Mouse (Mus musculus) olfactory bulb, adult 2 months (tissue): ENCODE results near the gene Tipin. TPM values are rescaled to one million over a fixed set of nuclear protein-coding genes. Genes with fewer than 3 reads are reported as not detected.
"Not testable (repeated sequence)": the region's sequence is repeated elsewhere in the genome, so short reads cannot be mapped to it uniquely, and the experiment has no call there.

Source experiments
- H3K27ac ChIP-seq: fragments of 200-500 bp; 2 replicates; pipeline ENCODE4 v1.5.1; 2012; ENCODE audit warnings: low read depth, low read length; ENCODE audit not compliant: insufficient read depth
- H3K4me1 ChIP-seq: fragments of 200-500 bp; 2 replicates; pipeline ENCODE4 v1.6.1; 2012; ENCODE audit warnings: low read length; ENCODE audit not compliant: control insufficient read depth, insufficient read depth
- H3K4me3 ChIP-seq: fragments of 200-500 bp; 2 replicates; pipeline ENCODE4 v1.5.1; 2012; ENCODE audit warnings: mild to moderate bottlenecking, low read depth, low read length, moderate library complexity; ENCODE audit not compliant: insufficient read depth
- CTCF ChIP-seq: fragments of 200-500 bp; IDR thresholded peaks from 2 replicates; pipeline ENCODE4 v1.5.1; 2012; ENCODE audit warnings: low read depth, mild to moderate bottlenecking, low read length, moderate library complexity; ENCODE audit not compliant: insufficient read depth
- POLR2A ChIP-seq: fragments of 200-500 bp; IDR thresholded peaks from 2 replicates; pipeline ENCODE4 v1.6.1; 2012; ENCODE audit warnings: mild to moderate bottlenecking, low read depth, low read length, moderate library complexity; ENCODE audit not compliant: insufficient read depth
- WGBS: fragments of 180-500 bp; shearing (Covaris S2); methylation state at CpG from one replicate; pipeline ENCODE4 v1.1.7; 2018; 5-methylcytosine and 5-hydroxymethylcytosine counted together
- polyA plus RNA-seq: library from polyadenylated mRNA; stranded (reverse); fragments of >200 nt; gene quantifications from 2 replicates; pipeline ENCODE4 v1.2.4, GENCODE M21; 2012; ENCODE audit warnings: low replicate concordance; ENCODE audit not compliant: missing spikeins, insufficient read depth, insufficient read length

Gene Tipin
- polyA plus RNA-seq, 1 experiment: not detected

DNA sequence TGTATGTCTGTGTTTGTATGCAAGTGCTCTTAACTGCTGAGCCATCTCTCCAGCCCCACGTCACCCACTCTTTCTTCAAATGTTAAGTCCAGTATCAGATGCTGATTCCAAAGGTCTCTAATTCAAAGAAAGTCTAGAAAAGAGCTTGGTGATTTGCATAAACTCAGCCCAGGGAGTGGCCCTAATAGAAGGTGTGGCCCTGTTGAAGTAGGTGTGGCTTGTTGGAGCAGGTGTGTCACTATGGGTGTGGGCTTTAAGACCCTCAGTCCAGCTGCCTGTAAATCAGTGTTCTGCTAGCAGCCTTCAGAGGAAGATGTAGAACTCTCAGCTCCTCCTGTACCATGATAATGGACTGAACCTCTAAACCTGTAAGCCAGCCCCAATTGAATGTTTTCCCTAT, 14.2 kb upstream of the Tipin start:
- H3K27ac ChIP-seq: no peak overlapping the region
- H3K4me3 ChIP-seq: no peak overlapping the region
- H3K4me1 ChIP-seq: no peaks in the 10 kb centered on the region
- 82% methylated on average over 1 of the region's 1 CpGs for WGBS
- no peak for TF ChIP-seq POLR2A
- TF ChIP-seq CTCF: no peak

DNA sequence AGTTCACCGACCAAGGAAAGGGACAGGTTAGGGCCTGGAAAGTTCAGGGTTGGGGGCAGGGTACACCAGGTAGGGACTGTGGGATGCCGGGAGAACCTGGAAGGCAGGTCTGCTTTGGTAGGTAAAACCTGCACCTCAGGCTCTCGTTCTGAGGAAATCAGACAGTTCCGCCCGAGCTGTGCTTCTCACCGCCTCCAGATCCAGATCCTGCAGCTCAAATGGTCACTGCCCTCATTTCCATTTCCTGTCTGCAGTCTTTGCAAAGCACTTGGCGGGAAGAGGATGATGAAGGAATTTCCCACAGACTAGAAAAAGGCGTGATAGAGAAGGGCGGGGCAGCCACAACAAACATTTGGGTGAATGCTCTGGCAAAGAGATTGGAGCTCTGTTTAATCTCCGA, 13.2 kb upstream of the Tipin start:
- TF ChIP-seq POLR2A (no peak), CTCF (no peak)
- Histone ChIP-seq H3K27ac (no peak overlapping the region), H3K4me3 (no peak overlapping the region), H3K4me1 (no peaks in the 10 kb centered on the region)
- 85% methylated on average over 10 of the region's 10 CpGs for WGBS

DNA sequence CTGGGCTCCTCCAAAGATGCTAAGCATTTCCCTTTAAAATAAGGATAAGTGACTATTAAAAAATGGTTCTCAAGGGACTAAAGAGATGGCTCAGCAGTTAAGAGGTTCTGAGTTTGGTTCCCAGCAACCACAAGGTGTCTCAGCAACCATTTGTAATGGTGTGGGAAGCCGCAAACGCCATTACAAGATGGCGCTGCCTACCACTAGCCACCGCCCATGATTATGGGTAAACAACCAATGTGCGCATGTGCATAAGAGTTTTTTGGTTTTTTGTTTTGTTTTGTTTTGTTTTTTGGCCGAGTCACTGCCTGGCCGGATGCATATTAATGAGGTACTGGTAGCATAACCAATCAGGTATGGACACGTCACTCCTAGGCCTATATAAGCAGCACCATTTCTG, 12.5 kb upstream of the Tipin start:
- 93% methylated on average over 8 of the region's 8 CpGs for WGBS
- H3K4me3 ChIP-seq, H3K27ac ChIP-seq, H3K4me1 ChIP-seq: not testable (repeated sequence)

DNA sequence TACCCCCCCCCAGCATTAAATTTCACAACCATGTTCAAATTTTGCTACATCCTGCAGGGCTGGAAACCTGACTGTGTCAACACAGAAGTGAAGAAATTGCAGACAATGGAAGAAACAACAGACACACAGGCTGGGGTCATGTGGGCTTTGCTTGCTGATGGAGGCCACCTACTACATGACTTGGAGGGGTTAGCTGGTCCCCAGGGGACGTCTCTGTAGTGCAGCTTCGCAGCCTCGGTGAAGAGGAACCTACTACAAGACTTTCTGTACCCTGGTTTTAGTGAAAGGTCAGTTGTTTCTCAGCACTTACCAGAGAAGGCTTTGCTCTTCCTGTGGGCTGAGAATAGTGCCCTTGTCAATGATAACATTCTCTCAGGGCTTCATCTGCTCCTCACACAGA, 10.1 kb upstream of the Tipin start:
- no peak for TF ChIP-seq CTCF
- no peak for TF ChIP-seq POLR2A
- H3K4me1 ChIP-seq: no peaks in the 10 kb centered on the region
- H3K4me3 ChIP-seq: no peak overlapping the region
- 73% methylated on average over 3 of the region's 3 CpGs for WGBS
- H3K27ac ChIP-seq: no peak overlapping the region

DNA sequence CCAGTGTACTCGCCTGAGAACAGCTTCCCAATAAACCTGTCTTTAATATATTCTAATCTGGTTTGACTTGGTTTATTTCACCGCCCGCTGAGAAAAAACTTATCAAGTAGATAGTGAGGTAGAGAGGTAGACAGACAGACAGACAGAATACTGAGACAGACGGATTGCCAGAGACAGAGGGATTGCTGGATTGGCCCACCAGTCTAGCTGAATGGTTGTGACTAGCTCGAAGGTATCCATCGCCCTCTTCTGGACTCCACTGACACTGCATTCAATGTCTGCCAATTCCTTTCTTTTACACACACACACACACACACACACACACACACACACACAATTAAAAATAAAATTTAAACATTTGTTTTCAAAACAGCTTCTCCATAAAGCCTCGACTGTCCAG, 8.8 kb upstream of the Tipin start:
- WGBS: 40% methylated on average over 7 of the region's 7 CpGs
- Histone ChIP-seq H3K4me3 (no peak overlapping the region), H3K27ac (no peak overlapping the region), H3K4me1 (no peaks in the 10 kb centered on the region)
- no peak for TF ChIP-seq POLR2A
- TF ChIP-seq CTCF: no peak

DNA sequence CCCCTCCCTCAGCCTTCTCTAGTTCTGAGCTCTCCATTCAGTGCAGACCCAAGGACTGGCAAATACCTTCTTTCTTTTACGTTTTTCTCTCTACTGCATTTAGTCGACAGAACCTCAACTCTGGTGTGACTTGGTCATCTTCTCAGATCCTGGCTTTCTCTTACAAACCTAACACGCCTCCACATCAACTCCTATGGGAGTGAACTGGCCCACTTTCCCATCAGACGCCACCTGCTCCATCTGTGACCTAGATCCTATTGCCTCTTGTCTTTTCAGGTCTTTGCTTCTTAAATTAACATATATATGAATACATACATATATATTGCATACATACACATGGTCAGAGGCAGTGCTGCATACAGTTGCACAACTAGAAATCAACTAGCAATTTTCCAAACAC, 7.6 kb upstream of the Tipin start:
- 58% methylated on average over 4 of the region's 4 CpGs for WGBS
- Histone ChIP-seq H3K4me1 (no peaks in the 10 kb centered on the region), H3K4me3 (no peak overlapping the region), H3K27ac (no peak overlapping the region)
- TF ChIP-seq POLR2A: no peak
- no peak for TF ChIP-seq CTCF

DNA sequence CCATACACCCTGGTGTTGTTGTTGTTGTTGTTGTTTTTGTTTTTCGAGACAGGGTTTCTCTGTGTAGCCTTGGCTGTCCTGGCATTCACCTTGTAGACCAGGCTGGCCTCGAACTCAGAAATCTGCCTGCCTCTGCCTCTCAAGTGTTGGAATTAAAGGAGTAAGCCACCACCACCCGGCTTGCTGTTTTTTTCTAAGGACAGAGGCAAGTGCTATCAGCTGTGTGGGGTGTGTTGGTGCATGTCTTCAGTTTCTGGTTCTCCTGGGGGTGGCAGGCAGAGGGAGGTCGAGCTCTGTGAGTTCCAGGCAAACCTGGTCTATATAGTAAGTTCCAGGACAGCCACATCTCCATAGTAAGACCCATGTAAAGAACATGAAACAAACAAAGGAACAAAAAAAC, 7.1 kb upstream of the Tipin start:
- Histone ChIP-seq H3K4me3 (no peak overlapping the region), H3K4me1 (no peaks in the 10 kb centered on the region), H3K27ac (no peak overlapping the region)
- TF ChIP-seq POLR2A: no peak
- 77% methylated on average over 4 of the region's 4 CpGs for WGBS

DNA sequence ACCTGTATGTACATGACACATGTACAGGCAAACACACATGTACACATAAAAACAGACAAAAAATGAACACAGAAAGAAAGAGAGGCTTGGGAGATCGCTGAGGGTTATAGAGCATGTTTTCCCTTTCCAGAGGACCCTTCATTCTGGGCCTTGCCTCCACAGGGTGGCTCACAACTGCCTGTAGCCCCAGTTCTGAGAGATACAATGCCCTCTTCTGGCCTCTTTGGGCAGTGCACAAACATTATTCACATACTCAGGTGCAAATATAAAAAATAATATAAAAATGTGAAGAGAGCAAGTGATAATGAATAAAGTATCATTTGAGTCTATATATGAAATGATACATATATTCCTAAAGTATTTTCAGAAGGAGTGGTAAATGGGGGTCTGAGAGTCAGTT, 6.5 kb upstream of the Tipin start:
- Histone ChIP-seq H3K4me3 (no peak overlapping the region), H3K27ac (no peak overlapping the region), H3K4me1 (no peaks in the 10 kb centered on the region)
- TF ChIP-seq CTCF (no peak), POLR2A (no peak)
- WGBS: 83% methylated on average over 1 of the region's 1 CpGs

DNA sequence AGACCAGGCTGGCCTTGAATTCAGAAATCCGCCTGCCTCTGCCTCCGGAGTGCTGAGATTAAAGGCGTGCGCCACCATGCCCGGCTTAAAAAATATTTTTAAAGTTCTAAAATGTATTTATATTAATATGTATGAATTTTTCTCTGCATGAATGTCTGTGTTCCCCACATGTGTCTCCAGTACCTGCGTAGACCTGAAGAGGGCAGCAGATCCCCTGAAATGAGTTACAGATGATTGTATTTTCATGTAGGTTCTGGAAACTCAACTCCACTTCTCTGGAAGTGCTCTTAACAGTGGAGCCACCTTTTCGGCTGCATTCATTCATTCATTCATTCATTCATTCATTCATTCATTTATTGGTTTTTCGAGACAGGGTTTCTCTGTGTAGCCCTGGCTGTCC, 3.7 kb upstream of the Tipin start:
- no peak for TF ChIP-seq POLR2A
- no peak for TF ChIP-seq CTCF
- Histone ChIP-seq H3K4me1 (no peaks in the 10 kb centered on the region), H3K27ac (no peak overlapping the region), H3K4me3 (no peak overlapping the region)
- 65% methylated on average over 8 of the region's 8 CpGs for WGBS

DNA sequence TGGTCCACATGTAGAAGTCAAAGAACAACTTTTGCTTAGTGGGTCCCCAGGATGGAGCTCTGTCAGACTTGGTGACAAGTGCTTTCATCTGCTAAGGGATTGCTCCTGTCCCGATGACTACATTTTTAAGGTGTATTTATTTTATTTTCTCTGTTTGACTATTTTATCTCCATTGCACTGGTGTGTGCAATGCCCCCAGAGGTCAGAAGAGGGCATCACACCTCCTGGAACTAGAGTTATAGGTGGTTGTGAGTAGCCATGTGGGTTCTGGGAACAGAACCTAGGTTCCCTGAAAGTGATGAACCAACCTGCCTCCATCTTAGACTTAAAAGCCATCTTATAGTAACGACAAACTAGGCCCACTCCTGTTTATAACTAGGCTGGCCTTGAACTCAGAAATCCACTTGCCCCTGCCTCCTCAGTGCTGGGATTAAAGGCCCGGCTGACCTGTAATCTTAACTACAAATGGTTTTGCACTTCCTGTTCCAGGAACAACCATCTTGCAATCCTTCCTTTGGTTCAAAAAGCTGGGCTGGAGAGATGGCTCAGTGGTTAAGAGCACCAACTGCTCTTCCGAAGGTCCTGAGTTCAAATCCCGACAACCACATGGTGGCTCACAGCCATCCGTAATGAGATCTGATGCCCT, 2.6 kb upstream of the Tipin start:
- no peaks in the 10 kb centered on the region for H3K4me1 ChIP-seq
- TF ChIP-seq POLR2A (no peak), CTCF (no peak)
- H3K4me3 ChIP-seq: no peak overlapping the region
- WGBS: 94% methylated on average over 6 of the region's 6 CpGs
- H3K27ac ChIP-seq: no peak overlapping the region
